Mouse (Mus musculus): ENCODE measurements around the gene Sept9.
A peak's percentile ranks its signal among the peaks of the same experiment; 100 is the strongest.

Gene Sept9

GRCm38 (mm10) chr11:117296500-117297189, 97.2 kb downstream of the Sept9 start:
- DNase-seq, result no peak

- DNase-seq, result no peak
These were observed 97.8 kb downstream of the Sept9 start for GRCm38 (mm10) chr11:117297190-117297829.

GRCm38 (mm10) chr11:117299741-117300140, 100.3 kb downstream of the Sept9 start:
- DNase-seq, result no peak

- no peak for DNase-seq
These were observed 101.3 kb downstream of the Sept9 start for GRCm38 (mm10) chr11:117300809-117301208.

- DNase-seq, result no peak
These were observed 102.3 kb downstream of the Sept9 start for GRCm38 (mm10) chr11:117301716-117302115.

GRCm38 (mm10) chr11:117302371-117302770, 102.9 kb downstream of the Sept9 start:
- no peak for DNase-seq

GRCm38 (mm10) chr11:117305509-117306188, 106.2 kb downstream of the Sept9 start:
- no peak for DNase-seq

GRCm38 (mm10) chr11:117306311-117307088, 107.0 kb downstream of the Sept9 start:
- DNase-seq, result no peak

GRCm38 (mm10) chr11:117307895-117308786, 108.7 kb downstream of the Sept9 start:
- peak; percentile 58 for DNase-seq

- DNase-seq, result no peak
These were observed 109.9 kb downstream of the Sept9 start for GRCm38 (mm10) chr11:117309108-117309917.

- no peak for DNase-seq
These were observed 110.4 kb downstream of the Sept9 start for GRCm38 (mm10) chr11:117309918-117310287.

- no peak for DNase-seq
These were observed 111.1 kb downstream of the Sept9 start for GRCm38 (mm10) chr11:117310341-117311107.

GRCm38 (mm10) chr11:117311127-117311800, 111.8 kb downstream of the Sept9 start:
- peak; percentile 78 for DNase-seq

- DNase-seq, result peak; percentile 93
These were observed 112.8 kb downstream of the Sept9 start for GRCm38 (mm10) chr11:117312028-117312901.

GRCm38 (mm10) chr11:117312936-117313335, 113.5 kb downstream of the Sept9 start:
- DNase-seq, result peak; percentile 68

- no peak for DNase-seq
These were observed 114.0 kb downstream of the Sept9 start for GRCm38 (mm10) chr11:117313446-117313845.

- peak; percentile 73 for DNase-seq
These were observed 114.6 kb downstream of the Sept9 start for GRCm38 (mm10) chr11:117314026-117314425.

- no peak for DNase-seq
These were observed 115.1 kb downstream of the Sept9 start for GRCm38 (mm10) chr11:117314520-117314919.

GRCm38 (mm10) chr11:117315309-117315708, 115.8 kb downstream of the Sept9 start:
- peak; percentile 70 for DNase-seq

All from lung, postnatal 36 days (tissue).